Mouse (Mus musculus) cortical plate, adult 2 months (tissue): Measurements from ENCODE around the gene Spata13. TPM values are rescaled to one million over a fixed set of nuclear protein-coding genes. Genes with fewer than 3 reads are reported as not detected.

Experiments used
- H3K27ac ChIP-seq: fragments of 200-500 bp; 2 replicates; pipeline ENCODE4 v1.5.1; 2012; ENCODE audit warnings: low read length, control low read depth, inconsistent platforms; ENCODE audit not compliant: insufficient read depth
- H3K4me1 ChIP-seq: fragments of 200-500 bp; 2 replicates; pipeline ENCODE4 v1.6.1; 2011; ENCODE audit warnings: low read length; ENCODE audit not compliant: control insufficient read depth, insufficient read depth
- H3K4me3 ChIP-seq: fragments of 200-500 bp; 2 replicates; pipeline ENCODE4 v1.5.1; 2011; ENCODE audit warnings: mild to moderate bottlenecking, low read length, control low read depth; ENCODE audit not compliant: insufficient read depth
- CTCF ChIP-seq: fragments of 200-500 bp; IDR thresholded peaks from 2 replicates; pipeline ENCODE4 v1.5.1; 2011; ENCODE audit warnings: mild to moderate bottlenecking, control low read depth, low read length; ENCODE audit not compliant: insufficient read depth; ENCODE audit errors: extremely low read depth
- POLR2A ChIP-seq: fragments of 200-500 bp; IDR thresholded peaks from 2 replicates; pipeline ENCODE4 v1.6.1; 2011; ENCODE audit warnings: mild to moderate bottlenecking, low read length, control low read depth; ENCODE audit not compliant: insufficient read depth; ENCODE audit errors: extremely low read depth
- polyA plus RNA-seq: library from polyadenylated mRNA; depleted of rRNA; stranded (reverse); fragments of >200 nt; gene quantifications from 2 replicates; pipeline ENCODE4 v1.2.3, GENCODE M21; 2012

Gene Spata13
- polyA plus RNA-seq, 1 experiment = 6.1 TPM

- Histone ChIP-seq H3K4me1 (no peaks in the 10 kb centered on the region), H3K27ac (no peak overlapping the region), H3K4me3 (no peak overlapping the region)
- TF ChIP-seq CTCF = no peak
- no peak for TF ChIP-seq POLR2A
These were observed 32.5 kb downstream of the Spata13 start for GRCm38 (mm10) chr14:60666252-60666651.

- no peak overlapping the region for H3K27ac ChIP-seq
- H3K4me1 ChIP-seq = no peaks in the 10 kb centered on the region
- no peak for TF ChIP-seq CTCF
- no peak for TF ChIP-seq POLR2A
- no peak overlapping the region for H3K4me3 ChIP-seq
These were observed 36.4 kb downstream of the Spata13 start for GRCm38 (mm10) chr14:60670191-60670590.

- Histone ChIP-seq H3K4me1 (no peaks in the 10 kb centered on the region), H3K4me3 (no peak overlapping the region), H3K27ac (no peak overlapping the region)
- TF ChIP-seq CTCF (no peak), POLR2A (no peak)
These were observed 37.7 kb downstream of the Spata13 start for GRCm38 (mm10) chr14:60671504-60671903.

GRCm38 (mm10) chr14:60675697-60676096 lies 41.9 kb downstream of the Spata13 start:
- TF ChIP-seq POLR2A (no peak), CTCF (no peak)
- Histone ChIP-seq H3K27ac (no peak overlapping the region), H3K4me3 (no peak overlapping the region), H3K4me1 (peaks cover 2% of the 10 kb centered on the region; the same call in 1 of the 2 replicates)

GRCm38 (mm10) chr14:60676625-60677314 lies 43.0 kb downstream of the Spata13 start:
- no peak overlapping the region for H3K27ac ChIP-seq
- H3K4me1 ChIP-seq = peaks cover 2% of the 10 kb centered on the region; the same call in 1 of the 2 replicates
- no peak overlapping the region for H3K4me3 ChIP-seq

GRCm38 (mm10) chr14:60682361-60683023 lies 48.7 kb downstream of the Spata13 start:
- Histone ChIP-seq H3K4me3 (no peak overlapping the region), H3K27ac (no peak overlapping the region), H3K4me1 (no peaks in the 10 kb centered on the region)
- TF ChIP-seq CTCF = no peak
- TF ChIP-seq POLR2A = no peak

More at GRCm38 (mm10) chr14:60676625-60677314, 43.0 kb downstream of the Spata13 start:
- TF ChIP-seq POLR2A = no peak
- no peak for TF ChIP-seq CTCF

GRCm38 (mm10) chr14:60683989-60684388 lies 50.2 kb downstream of the Spata13 start:
- Histone ChIP-seq H3K4me1 (no peaks in the 10 kb centered on the region), H3K27ac (no peak overlapping the region), H3K4me3 (no peak overlapping the region)
- TF ChIP-seq POLR2A (no peak), CTCF (no peak)

- Histone ChIP-seq H3K27ac (no peak overlapping the region), H3K4me1 (no peaks in the 10 kb centered on the region)
These were observed 52.9 kb downstream of the Spata13 start for GRCm38 (mm10) chr14:60686733-60687132.

GRCm38 (mm10) chr14:60687241-60687640 lies 53.4 kb downstream of the Spata13 start:
- no peak overlapping the region for H3K27ac ChIP-seq
- H3K4me3 ChIP-seq = no peak overlapping the region
- no peaks in the 10 kb centered on the region for H3K4me1 ChIP-seq
- TF ChIP-seq POLR2A (no peak), CTCF (no peak)

More at GRCm38 (mm10) chr14:60686733-60687132, 52.9 kb downstream of the Spata13 start:
- H3K4me3 ChIP-seq = no peak overlapping the region
- TF ChIP-seq POLR2A (no peak), CTCF (no peak)
